Mouse (Mus musculus) heart, postnatal 0 days (tissue): ENCODE measurements around the gene Epn2.

Source experiments
- CTCF ChIP-seq: IDR thresholded peaks from 2 replicates; pipeline ENCODE4 v1.5.1; 2016; ENCODE audit warnings: antibody characterized with exemption, control low read depth, low read depth
- EP300 ChIP-seq: IDR thresholded peaks from 2 replicates; pipeline ENCODE4 v1.6.1; 2016; ENCODE audit warnings: antibody characterized with exemption, low read depth

GRCm38 (mm10) chr11:61533571-61533970 is 45.9 kb downstream of the Epn2 start:
- no peak for TF ChIP-seq CTCF
- peak; percentile 69 for TF ChIP-seq EP300
